Mouse (Mus musculus): ENCODE results near the gene Samd1.

The Samd1 gene

GRCm38 (mm10) chr8:84012499-84013165 lies 15.2 kb downstream of the Samd1 start:
- no peak for DNase-seq

DNA sequence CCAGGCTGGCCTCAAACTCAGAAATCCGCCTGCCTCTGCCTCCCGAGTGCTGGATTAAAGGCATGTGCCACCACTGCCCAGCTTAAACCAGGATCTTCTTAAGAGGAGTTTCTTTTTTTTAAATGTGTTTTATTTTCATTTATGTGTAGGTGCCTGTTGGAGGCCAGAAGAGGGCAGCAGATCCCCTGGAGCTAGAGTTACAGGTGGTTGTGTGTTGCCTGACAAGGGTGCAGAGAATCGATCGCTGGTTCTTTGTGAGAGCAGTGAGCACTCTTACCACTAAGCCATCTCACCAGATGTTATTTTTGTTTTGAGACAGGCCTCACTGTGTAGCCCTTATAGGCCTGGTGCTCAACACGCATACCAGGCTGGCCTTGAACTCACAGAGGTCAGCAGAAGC lies 18.4 kb downstream of the Samd1 start:
- no peak for DNase-seq

GRCm38 (mm10) chr8:84019738-84020137 lies 22.3 kb downstream of the Samd1 start:
- DNase-seq = no peak

- DNase-seq = no peak
These were observed 23.6 kb downstream of the Samd1 start, which contains the start of gene Palm3 for GRCm38 (mm10) chr8:84021096-84021495. Gene Palm3, plus strand, starts transcription at chr8:84021471.

- no peak for DNase-seq
These were observed 24.1 kb downstream of the Samd1 start for GRCm38 (mm10) chr8:84021569-84021968.

DNA sequence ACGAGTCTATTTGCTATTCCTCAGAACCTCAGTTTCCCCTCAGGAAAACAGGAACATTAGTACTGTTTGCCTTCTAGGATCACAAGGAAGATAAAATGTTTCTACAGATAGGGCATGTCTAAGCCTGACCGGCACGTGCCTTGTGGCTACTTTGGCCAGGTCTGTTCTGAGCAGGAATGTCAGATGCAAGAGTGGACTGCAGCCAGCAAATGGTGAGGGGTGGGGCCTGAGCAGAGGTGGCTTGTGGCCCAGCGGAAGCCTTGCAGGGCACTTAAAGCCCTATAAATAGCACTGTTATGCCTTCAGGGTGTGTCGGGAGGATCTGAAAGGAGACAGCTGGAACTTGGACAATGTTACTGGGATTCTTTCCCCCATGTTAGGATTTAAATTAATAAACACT lies 25.6 kb downstream of the Samd1 start:
- no peak for DNase-seq

- DNase-seq = no peak
These were observed 26.2 kb downstream of the Samd1 start for GRCm38 (mm10) chr8:84023631-84024030.

GRCm38 (mm10) chr8:84024171-84024570 lies 26.7 kb downstream of the Samd1 start:
- DNase-seq = no peak

GRCm38 (mm10) chr8:84025863-84026262 lies 28.4 kb downstream of the Samd1 start:
- no peak for DNase-seq

DNA sequence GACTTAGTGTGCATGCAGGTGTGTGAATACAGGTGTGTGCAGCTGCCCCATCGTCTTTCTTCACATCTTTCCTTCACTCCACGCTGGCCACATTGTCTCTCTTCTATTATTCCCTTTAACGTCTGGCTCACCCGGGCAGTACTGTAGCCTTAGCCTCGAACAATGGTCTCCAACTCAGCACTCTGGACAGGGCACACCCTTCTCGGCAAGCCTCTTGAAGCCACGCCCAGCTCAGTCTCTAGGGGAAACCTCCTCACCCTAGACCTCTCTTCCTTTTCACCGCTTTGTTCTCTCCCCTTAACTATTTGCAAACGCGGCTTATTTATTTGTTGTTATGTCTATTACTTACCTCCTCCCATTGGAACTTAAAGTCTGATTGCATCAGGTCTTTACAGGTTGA lies 30.0 kb downstream of the Samd1 start:
- DNase-seq = no peak

DNA sequence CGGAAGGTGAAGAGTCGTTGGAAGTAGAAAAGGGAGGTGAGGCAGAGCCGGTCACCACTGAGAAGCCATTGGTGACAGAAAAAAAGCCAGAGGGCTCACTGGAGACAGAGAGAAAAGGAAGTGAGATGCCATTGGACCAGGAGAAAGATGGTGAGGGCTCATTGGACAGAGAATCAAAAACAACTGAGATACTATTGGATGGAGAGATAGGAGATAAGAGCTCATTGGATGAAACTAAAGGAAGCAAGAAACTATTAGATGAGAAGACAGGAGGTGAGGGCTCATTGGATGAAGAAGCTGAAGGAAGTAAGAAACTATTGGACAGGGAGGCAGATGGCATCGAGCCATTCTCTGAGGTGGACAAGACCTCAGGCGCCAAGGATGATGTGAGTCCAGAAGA lies 31.8 kb downstream of the Samd1 start:
- no peak for DNase-seq

- no peak for DNase-seq
These were observed 35.3 kb downstream of the Samd1 start for GRCm38 (mm10) chr8:84032777-84033176.

- DNase-seq = no peak
These were observed 40.5 kb downstream of the Samd1 start for GRCm38 (mm10) chr8:84038015-84038414.

DNA sequence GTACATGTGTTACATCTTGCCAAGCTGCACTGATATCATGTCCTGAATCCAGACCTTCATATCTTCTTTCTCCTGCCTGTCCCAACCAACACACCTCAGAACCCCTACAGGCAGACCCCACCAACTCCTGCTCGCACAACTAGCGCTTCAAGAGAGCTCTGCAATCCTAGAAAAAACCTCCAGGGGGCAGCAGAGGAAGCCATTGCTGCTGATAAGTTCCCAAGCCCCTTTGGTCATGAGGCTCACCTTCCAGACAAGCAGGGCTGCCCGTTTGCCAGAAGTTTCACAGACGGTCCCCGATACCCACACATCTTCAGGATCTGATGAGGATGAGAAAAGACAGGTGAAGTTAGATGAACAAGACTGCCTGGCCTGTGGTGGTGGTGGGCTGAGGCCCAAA lies 41.6 kb downstream of the Samd1 start:
- peak; percentile 61 for DNase-seq

GRCm38 (mm10) chr8:84042066-84042947 lies 44.8 kb downstream of the Samd1 start, which contains the start of gene Il27ra:
Gene Il27ra, minus strand, starts transcription at chr8:84042589.
- no peak for DNase-seq

DNA sequence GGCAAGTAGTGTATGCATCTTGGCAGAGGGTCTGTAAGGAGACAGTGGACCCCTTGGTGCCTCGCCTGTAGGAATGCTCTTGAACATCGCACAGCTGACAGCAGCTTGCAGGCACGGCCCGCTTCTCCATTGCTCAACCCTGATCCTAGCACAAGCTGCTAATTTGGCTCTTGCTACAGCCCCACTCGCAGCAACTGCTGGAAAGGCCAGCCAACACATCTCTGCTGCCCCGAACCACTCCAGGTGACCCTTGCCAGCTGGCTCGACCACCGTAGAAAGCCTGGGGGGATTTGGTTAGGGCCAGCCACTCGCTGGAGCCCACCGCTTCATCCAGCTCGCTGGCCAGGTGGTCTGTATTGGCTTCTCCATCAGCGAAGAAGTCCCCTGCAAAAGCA lies 45.5 kb downstream of the Samd1 start:
- DNase-seq = no peak

- no peak for DNase-seq
These were observed 46.6 kb downstream of the Samd1 start for GRCm38 (mm10) chr8:84044103-84044502.

GRCm38 (mm10) chr8:84044900-84045299 lies 47.4 kb downstream of the Samd1 start, which contains the start of gene Rln3:
Gene Rln3, minus strand, starts transcription at chr8:84045000.
- DNase-seq = no peak

DNA sequence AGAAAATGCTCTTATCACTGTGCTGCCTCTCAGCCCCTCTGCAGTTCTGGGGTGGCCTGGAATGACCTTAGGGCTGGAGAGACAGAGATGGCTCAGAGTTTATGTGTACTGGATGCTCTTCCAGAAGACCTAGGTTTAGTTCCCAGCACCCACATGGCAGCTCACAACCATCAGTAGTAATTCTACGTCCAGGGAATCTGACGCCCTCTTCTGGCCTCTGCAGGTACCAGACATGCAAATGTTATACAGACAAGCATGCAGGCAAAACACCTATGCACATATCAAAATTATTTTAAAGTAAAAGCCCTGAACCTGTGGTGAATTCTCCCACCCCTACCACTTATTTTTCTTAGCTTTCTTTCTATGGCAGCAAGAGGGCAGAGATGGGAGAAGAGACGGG lies 49.0 kb downstream of the Samd1 start:
- no peak for DNase-seq

- DNase-seq = no peak
These were observed 50.7 kb downstream of the Samd1 start for GRCm38 (mm10) chr8:84048171-84048570.
